Mouse (Mus musculus) right cerebral cortex, postnatal 4 days (tissue): ENCODE measurements around the gene Epyc.
"Not testable (repeated sequence)": the region's sequence is repeated elsewhere in the genome, so short reads cannot be mapped to it uniquely, and the experiment has no call there.

Experiments used
- DNase-seq: peaks from one replicate; pipeline ENCODE4 v3.0.0-alpha.2; 2022

Gene Epyc

DNA sequence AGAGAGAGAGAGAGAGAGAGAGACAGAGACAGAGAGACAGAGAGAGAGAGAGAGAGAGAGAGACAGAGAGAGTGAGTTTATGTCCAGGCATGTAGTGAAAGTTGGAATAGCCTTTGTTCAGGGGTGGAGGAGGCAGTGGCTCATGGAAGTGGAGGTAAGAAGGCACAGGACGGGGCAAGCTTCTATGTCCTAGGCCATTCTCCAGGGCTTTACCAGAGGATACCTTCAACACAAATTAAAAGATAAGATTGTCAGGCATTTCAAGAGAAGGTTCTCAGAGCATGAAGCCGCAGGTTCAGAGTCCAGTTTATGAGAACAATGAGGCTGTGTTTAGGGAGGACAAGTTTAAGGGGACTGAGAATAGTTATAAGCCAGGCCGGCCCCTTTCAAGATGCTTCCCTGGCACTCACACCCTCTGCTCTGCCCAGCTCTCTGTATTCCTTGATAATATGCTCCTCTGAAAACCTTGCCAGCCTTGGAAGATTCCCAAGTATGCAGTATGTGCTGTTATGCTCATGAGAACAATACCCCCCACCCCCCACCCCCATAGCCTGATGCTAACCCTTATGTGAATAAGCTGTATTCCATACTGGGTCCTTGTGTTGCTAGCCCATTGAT is 71.5 kb downstream of the Epyc start:
- no peak for DNase-seq

DNA sequence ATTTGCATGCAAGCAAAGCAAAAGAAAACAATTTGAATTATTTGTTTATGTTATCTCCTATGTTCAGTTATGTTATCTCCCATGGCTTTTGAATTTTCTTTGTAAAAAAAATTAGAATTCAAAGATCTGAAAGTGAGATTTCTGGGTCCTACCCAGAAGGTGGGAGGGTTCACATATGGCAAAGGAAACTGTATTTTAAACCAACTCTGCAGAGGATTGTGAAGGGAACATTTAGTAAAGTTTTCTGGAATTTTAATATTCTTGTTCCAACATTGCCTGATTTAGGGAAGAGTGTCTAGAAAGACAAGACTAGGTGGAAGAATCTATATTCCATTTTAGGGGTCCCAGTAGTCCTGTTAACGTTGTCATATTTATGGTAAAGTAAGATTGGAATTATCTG is 73.4 kb downstream of the Epyc start:
- DNase-seq = no peak

DNA sequence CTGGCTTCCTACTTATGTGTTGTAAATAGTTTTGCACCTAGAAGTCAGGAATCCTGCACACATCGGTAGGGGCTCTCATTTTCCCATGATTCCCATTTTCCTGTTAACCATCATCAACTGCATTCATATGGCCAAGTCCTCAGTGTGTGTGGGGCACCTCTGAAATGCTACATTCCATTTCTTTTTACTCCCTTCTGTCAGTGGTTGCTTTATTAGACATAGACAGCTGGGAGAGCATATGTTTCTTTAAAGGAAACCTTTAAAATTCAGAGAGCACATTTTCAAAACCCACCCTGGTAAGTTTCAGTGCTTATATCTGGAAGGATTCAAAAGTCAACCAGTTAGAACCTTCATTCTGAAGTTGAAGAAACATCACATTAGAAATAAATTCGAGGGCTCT is 74.2 kb downstream of the Epyc start:
- no peak for DNase-seq

DNA sequence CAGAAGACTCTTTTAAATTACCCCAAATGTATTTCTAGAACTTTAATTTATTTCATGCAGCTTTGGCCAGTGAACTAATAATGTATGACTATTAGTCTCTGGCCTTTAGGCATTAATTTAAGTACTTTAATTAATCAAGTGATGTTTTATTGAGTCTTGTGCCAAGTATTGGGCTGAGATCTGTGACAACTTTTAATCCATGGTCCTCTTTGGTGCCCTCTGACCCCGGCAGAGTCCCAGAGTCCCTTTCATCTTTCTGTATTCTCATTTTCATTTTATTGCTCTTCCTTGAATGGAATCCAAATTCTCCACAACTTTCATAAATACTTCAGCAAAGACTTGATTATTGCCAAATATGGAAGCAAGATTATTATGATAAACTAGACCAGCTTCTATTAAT is 76.8 kb downstream of the Epyc start:
- no peak for DNase-seq

DNA sequence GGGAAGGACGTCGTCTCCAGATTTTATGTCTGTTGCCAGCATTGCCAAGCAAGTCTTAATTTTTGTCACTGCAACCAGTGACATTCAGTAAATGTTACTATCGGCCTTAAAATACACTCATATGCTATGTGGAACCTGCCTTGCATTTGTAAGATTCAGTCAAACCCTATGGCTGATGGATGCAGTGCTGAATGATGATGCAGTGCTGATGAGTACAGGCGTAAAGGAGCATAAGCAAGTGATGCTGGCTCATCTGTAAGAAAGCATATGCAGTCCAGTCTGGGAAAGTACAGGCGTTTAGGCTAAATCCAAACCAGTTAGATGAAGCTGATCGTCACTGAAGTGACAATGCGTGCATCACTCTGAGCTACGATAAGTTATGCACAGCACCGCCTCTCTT is 78.8 kb downstream of the Epyc start:
- no peak for DNase-seq

DNA sequence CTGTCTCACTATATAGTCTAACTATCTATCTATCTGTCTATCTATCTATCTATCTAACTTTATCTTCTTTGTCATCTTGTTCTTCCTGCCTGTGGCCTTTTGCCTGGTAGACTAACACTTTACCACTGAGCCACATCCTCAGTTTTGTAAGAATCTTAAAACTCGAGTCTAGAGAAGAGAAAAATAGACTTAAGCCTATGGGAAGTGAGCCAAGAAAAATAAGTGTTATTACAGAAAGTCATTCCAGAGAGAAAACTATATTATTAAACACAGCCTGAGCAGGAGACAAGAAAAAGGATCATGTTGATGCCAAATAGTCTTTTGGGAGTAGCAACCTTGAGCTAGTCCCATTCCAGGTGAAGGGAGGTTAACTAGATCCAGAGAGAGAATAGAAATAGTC is 82.1 kb downstream of the Epyc start:
- no peak for DNase-seq

DNA sequence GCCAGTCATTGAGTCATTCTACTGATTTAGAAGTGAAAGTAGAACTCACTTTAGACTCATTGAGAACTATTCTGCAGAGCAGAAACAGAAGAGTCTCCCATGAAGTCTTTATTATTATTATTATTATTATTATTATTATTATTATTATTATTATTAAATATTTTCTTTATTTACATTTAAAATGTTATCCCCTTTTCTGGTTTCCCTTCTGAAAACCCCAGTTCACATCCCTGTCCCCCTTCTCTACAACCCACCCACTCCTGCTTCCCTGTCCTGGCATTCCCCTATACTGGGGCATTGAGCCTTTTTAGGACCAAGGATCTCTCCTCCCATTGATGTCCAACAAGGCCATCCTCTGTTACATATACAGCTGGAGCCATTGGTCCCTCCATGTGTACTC is 82.8 kb downstream of the Epyc start, which contains the start of gene C030005K15Rik:
Gene C030005K15Rik (minus strand): TSS at position 101 of the 400 bp plus-strand sequence.
- DNase-seq = not testable (repeated sequence)
